Mouse (Mus musculus): ENCODE results near the gene Aurkaip1.
A peak's percentile ranks its signal among the peaks of the same experiment; 100 is the strongest.

Aurkaip1 gene

GRCm38 (mm10) chr4:155853421-155853820 lies 22.3 kb downstream of the Aurkaip1 start:
- no peak for DNase-seq

DNA sequence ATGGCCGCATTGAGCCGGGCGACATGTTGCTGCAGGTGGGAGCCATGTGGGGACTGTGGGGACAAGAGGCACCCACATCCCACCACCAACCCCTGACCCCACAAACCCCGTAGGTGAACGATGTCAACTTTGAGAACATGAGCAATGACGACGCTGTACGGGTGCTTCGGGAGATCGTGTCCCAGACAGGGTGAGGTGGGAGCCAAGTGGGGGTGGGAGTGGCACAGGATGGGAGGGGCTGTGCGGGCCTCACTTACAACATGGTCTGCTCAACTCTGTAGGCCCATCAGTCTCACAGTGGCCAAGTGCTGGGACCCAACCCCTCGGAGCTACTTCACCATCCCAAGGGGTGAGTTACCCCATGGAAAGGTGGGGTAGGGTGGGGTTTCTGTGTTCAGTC lies 23.9 kb downstream of the Aurkaip1 start:
- no peak for DNase-seq

- DNase-seq = no peak
These were observed 25.0 kb downstream of the Aurkaip1 start for GRCm38 (mm10) chr4:155856071-155856470.

- DNase-seq = no peak
These were observed 25.8 kb downstream of the Aurkaip1 start for GRCm38 (mm10) chr4:155856881-155857280.

- peak; percentile 56 for DNase-seq
These were observed 28.2 kb downstream of the Aurkaip1 start for GRCm38 (mm10) chr4:155859318-155859717.

GRCm38 (mm10) chr4:155861787-155862186 lies 30.7 kb downstream of the Aurkaip1 start:
- no peak for DNase-seq

DNA sequence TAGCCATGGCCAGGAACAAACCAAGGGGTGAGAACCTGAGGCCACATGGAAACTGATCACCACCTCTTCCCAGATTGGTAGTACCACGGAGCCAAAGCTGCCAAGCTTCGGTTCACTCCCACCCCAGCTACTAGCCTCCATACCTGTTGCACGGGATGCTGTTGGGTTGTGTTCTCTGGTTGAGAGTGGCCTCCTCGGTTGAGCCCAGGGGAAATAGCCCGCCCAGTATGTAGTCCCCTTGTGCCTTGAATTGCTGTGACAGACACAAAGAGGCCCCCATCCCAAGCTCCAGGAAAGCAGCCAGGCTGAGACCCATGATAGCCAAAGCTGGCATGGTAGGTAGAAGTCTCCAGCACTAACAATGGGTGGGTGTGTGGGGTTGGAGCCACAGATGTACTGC lies 31.9 kb downstream of the Aurkaip1 start, which contains the start of gene Tas1r3:
Tas1r3 (minus strand) TSS at position 362 of the 400 bp plus-strand sequence.
- DNase-seq = no peak

GRCm38 (mm10) chr4:155868614-155869298 lies 37.7 kb downstream of the Aurkaip1 start:
- no peak for DNase-seq

- DNase-seq = peak; percentile 97
These were observed 38.4 kb downstream of the Aurkaip1 start, which contains the start of the genes Cptp and Ints11 for GRCm38 (mm10) chr4:155869317-155870033. TSS of gene Cptp (minus strand) at chr4:155869440. TSS of gene Ints11 (plus strand) at chr4:155869546.

GRCm38 (mm10) chr4:155871404-155871803 lies 40.3 kb downstream of the Aurkaip1 start:
- DNase-seq = no peak
